Mouse (Mus musculus) liver, embryonic 14.5 days (tissue): ENCODE measurements around the gene Trp53tg5.

Experiments
- CTCF ChIP-seq: IDR thresholded peaks from 2 replicates; pipeline ENCODE4 v1.5.1; 2016; ENCODE audit warnings: antibody characterized with exemption, low read depth, control low read depth
- EP300 ChIP-seq: IDR thresholded peaks from 2 replicates; pipeline ENCODE4 v1.6.1; 2016; ENCODE audit warnings: antibody characterized with exemption, low read depth

DNA sequence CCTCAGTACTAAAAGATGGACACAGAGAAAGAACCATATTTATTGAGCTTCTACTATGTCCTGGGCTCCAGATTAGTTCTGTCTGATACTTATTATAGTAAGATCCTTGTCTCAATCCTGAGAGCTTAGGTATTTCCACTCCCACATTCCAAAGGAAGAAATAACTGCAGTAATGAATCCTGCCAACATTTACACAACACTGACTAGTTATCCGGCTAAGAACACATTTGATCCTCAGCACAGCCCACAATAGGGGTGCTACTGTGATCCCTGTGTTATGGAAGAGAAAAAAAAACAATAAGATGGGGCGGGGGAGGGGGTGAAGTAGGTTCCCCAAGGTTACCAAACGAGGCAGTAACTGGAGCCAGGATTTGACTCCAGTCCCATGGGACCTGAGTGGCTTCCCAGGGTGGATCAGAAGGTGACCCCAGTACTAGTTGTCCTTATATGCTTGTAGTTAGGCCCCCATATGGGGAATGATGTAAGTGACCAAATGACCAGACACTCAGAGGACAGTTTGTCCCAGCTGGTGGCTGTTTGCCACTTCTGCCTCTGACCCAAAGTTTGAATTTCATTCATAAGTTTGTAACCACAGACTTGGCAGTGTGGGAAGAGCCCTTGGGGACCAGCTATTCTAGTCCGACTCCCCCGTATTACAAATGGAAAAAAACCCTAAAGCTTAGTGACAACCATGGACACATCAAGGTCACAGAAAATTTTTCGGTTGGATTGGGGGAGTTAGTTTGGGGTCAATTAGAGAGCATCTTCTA lies 17.9 kb downstream of the Trp53tg5 start:
- TF ChIP-seq EP300 (no peak), CTCF (no peak)
